Mouse (Mus musculus): ENCODE results near the gene Opa1.

DNA sequence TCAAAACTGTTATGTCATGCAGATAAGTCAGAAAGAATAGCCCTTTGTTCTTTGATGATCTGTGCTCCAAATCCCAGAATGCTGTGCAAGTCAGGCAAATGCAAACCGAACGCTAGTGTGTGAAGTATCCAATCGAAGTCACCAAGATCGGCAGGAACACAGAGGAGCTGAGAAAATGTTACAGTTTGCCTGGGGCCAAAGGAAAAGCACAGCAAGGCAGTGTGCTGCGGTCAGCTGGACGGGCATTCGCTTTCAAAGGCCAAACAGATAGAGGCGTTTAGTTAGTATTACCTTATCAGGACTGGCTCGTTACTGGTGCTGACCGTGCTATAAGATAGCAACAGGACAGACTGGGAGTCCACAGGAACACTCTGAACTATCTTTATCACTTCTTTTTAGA is 18.7 kb upstream of the Opa1 start:
- TF ChIP-seq CTCF (IDR thresholded peaks at IDR 0.05; ENCODE audit: borderline replicate concordance, insufficient read depth, low read depth, low read length): no peak
- TF ChIP-seq POLR2A (IDR thresholded peaks at IDR 0.05; ENCODE audit: borderline replicate concordance, insufficient read depth, low read length): no peak
